Mouse (Mus musculus) heart, embryonic 15.5 days (tissue): ENCODE measurements at regions not wholly inside any gene's neighbourhood (a gene's known extent, or its start where the extent isn't known, plus 50 kb on each side); places are given as distances from the start of the nearest gene placed in this dataset.
"Not testable (repeated sequence)": the region's sequence is repeated elsewhere in the genome, so short reads cannot be mapped to it uniquely, and the experiment has no call there.

ENCODE experiments used
- ATAC-seq: fragments of 200-750 bp; cut with Nextera tagmentation; replicated peaks from 2 replicates; pipeline ENCODE4 v1.8.0; 2017; ENCODE audit warnings: low read depth, moderate TSS enrichment; ENCODE audit not compliant: insufficient number of reproducible peaks, insufficient read depth, low FRiP score
- H3K27ac ChIP-seq: fragments of 300-500 bp; sonication (generic); 2 replicates; pipeline ENCODE4 v1.5.1; 2015; ENCODE audit warnings: mild to moderate bottlenecking, inconsistent platforms
- H3K27me3 ChIP-seq: fragments of 300-500 bp; sonication (generic); 2 replicates; pipeline ENCODE4 v1.6.1; 2015; ENCODE audit warnings: inconsistent platforms
- H3K36me3 ChIP-seq: fragments of 300-500 bp; sonication (generic); 2 replicates; pipeline ENCODE4 v1.6.1; 2015; ENCODE audit warnings: mild to moderate bottlenecking, inconsistent platforms
- H3K4me1 ChIP-seq: fragments of 300-500 bp; sonication (generic); replicated peaks from 2 replicates; pipeline ENCODE4 v1.6.1; 2015; ENCODE audit warnings: inconsistent platforms
- H3K4me2 ChIP-seq: fragments of 300-500 bp; sonication (generic); 2 replicates; pipeline ENCODE4 v1.6.1; 2015; ENCODE audit warnings: inconsistent platforms, mild to moderate bottlenecking, moderate library complexity
- H3K4me3 ChIP-seq: fragments of 300-500 bp; sonication (generic); 2 replicates; pipeline ENCODE4 v1.5.1; 2015; ENCODE audit warnings: mild to moderate bottlenecking, inconsistent platforms
- H3K9ac ChIP-seq: fragments of 300-500 bp; sonication (generic); 2 replicates; pipeline ENCODE4 v1.6.1; 2015; ENCODE audit warnings: mild to moderate bottlenecking, inconsistent platforms
- H3K9me3 ChIP-seq: fragments of 300-500 bp; sonication (generic); replicated peaks from 2 replicates; pipeline ENCODE4 v1.6.1; 2016; ENCODE audit warnings: inconsistent platforms
- WGBS: fragments of 180-500 bp; shearing (Covaris S2); methylation state at CpG from one replicate; pipeline ENCODE4 v1.1.7; 2015; ENCODE audit warnings: mixed read lengths; 5-methylcytosine and 5-hydroxymethylcytosine counted together

- no peak overlapping the region for H3K4me2 ChIP-seq
- no peaks in the 10 kb centered on the region for H3K4me1 ChIP-seq
- no peak for ATAC-seq
- H3K9ac ChIP-seq: no peak overlapping the region
- no peaks in the 10 kb centered on the region for H3K27me3 ChIP-seq
- WGBS: 77% methylated on average over 9 of the region's 9 CpGs
- H3K9me3 ChIP-seq: no peaks in the 10 kb centered on the region
- no peak overlapping the region for H3K27ac ChIP-seq
- no peaks in the 10 kb centered on the region for H3K36me3 ChIP-seq
- H3K4me3 ChIP-seq: no peak overlapping the region
Observed at GRCm38 (mm10) chr16:12703818-12704590, 405.5 kb upstream of the Ercc4 start.

- no peak overlapping the region for H3K27ac ChIP-seq
- no peaks in the 10 kb centered on the region for H3K4me1 ChIP-seq
- no peak overlapping the region for H3K4me3 ChIP-seq
- no peaks in the 10 kb centered on the region for H3K9me3 ChIP-seq
- H3K36me3 ChIP-seq: no peaks in the 10 kb centered on the region
- no peak overlapping the region for H3K9ac ChIP-seq
- H3K4me2 ChIP-seq: no peak overlapping the region
- ATAC-seq: no peak
- no peaks in the 10 kb centered on the region for H3K27me3 ChIP-seq
Observed at GRCm38 (mm10) chr16:12706907-12707306, 402.6 kb upstream of the Ercc4 start.

GRCm38 (mm10) chr16:12721368-12721767 is 388.1 kb upstream of the Ercc4 start:
- not testable (repeated sequence) for H3K9me3 ChIP-seq, H3K9ac ChIP-seq, H3K27me3 ChIP-seq, H3K4me3 ChIP-seq, H3K4me1 ChIP-seq, H3K27ac ChIP-seq, H3K4me2 ChIP-seq, ATAC-seq, H3K36me3 ChIP-seq
- 68% methylated on average over 4 of the region's 7 CpGs for WGBS

- no peaks in the 10 kb centered on the region for H3K4me1 ChIP-seq
- no peaks in the 10 kb centered on the region for H3K9me3 ChIP-seq
- H3K27me3 ChIP-seq: no peaks in the 10 kb centered on the region
- no peaks in the 10 kb centered on the region for H3K36me3 ChIP-seq
- H3K9ac ChIP-seq: no peak overlapping the region
- H3K4me2 ChIP-seq: no peak overlapping the region
- no peak overlapping the region for H3K4me3 ChIP-seq
- H3K27ac ChIP-seq: no peak overlapping the region
- ATAC-seq: no peak
Observed at GRCm38 (mm10) chr16:12726043-12726442, 383.4 kb upstream of the Ercc4 start.

GRCm38 (mm10) chr16:12730167-12730730 is 379.2 kb upstream of the Ercc4 start:
- 64% methylated on average over 2 of the region's 2 CpGs for WGBS
- not testable (repeated sequence) for H3K9ac ChIP-seq, H3K4me2 ChIP-seq, H3K4me3 ChIP-seq, H3K9me3 ChIP-seq, ATAC-seq, H3K36me3 ChIP-seq, H3K27ac ChIP-seq, H3K4me1 ChIP-seq, H3K27me3 ChIP-seq

- no peaks in the 10 kb centered on the region for H3K36me3 ChIP-seq
- no peak overlapping the region for H3K4me3 ChIP-seq
- H3K27ac ChIP-seq: no peak overlapping the region
- no peaks in the 10 kb centered on the region for H3K27me3 ChIP-seq
- H3K9me3 ChIP-seq: no peaks in the 10 kb centered on the region
- H3K4me2 ChIP-seq: no peak overlapping the region
- no peak for ATAC-seq
- H3K9ac ChIP-seq: no peak overlapping the region
- WGBS: 80% methylated on average over 2 of the region's 2 CpGs
- no peaks in the 10 kb centered on the region for H3K4me1 ChIP-seq
Observed at GRCm38 (mm10) chr16:12731588-12731987, 377.9 kb upstream of the Ercc4 start.

- H3K9me3 ChIP-seq: no peaks in the 10 kb centered on the region
Observed at GRCm38 (mm10) chr16:12742472-12742871, 367.0 kb upstream of the Ercc4 start.

GRCm38 (mm10) chr16:12753181-12753580 is 356.3 kb upstream of the Ercc4 start:
- no peak overlapping the region for H3K27ac ChIP-seq
- H3K36me3 ChIP-seq: no peaks in the 10 kb centered on the region
- H3K4me3 ChIP-seq: no peak overlapping the region
- no peaks in the 10 kb centered on the region for H3K4me1 ChIP-seq
- no peaks in the 10 kb centered on the region for H3K27me3 ChIP-seq
- WGBS: 82% methylated on average over 3 of the region's 3 CpGs
- no peak overlapping the region for H3K9ac ChIP-seq
- H3K4me2 ChIP-seq: no peak overlapping the region
- no peak for ATAC-seq
- H3K9me3 ChIP-seq: no peaks in the 10 kb centered on the region

More at GRCm38 (mm10) chr16:12742472-12742871, 367.0 kb upstream of the Ercc4 start:
- Histone ChIP-seq H3K9ac (no peak overlapping the region), H3K4me1 (no peaks in the 10 kb centered on the region), H3K36me3 (no peaks in the 10 kb centered on the region), H3K4me3 (no peak overlapping the region), H3K27me3 (no peaks in the 10 kb centered on the region), H3K27ac (no peak overlapping the region), H3K4me2 (no peak overlapping the region)
- ATAC-seq: no peak

GRCm38 (mm10) chr16:12754361-12754760 is 355.1 kb upstream of the Ercc4 start:
- Histone ChIP-seq H3K36me3 (no peaks in the 10 kb centered on the region), H3K9ac (no peak overlapping the region), H3K27me3 (no peaks in the 10 kb centered on the region), H3K4me3 (no peak overlapping the region), H3K4me2 (no peak overlapping the region), H3K4me1 (no peaks in the 10 kb centered on the region), H3K27ac (no peak overlapping the region), H3K9me3 (no peaks in the 10 kb centered on the region)
- no peak for ATAC-seq

- H3K9ac ChIP-seq: no peak overlapping the region
- no peaks in the 10 kb centered on the region for H3K4me1 ChIP-seq
- WGBS: 79% methylated on average over 4 of the region's 4 CpGs
Observed at GRCm38 (mm10) chr16:12758594-12758993, 350.9 kb upstream of the Ercc4 start.

GRCm38 (mm10) chr16:12764166-12764565 is 345.3 kb upstream of the Ercc4 start:
- ATAC-seq: no peak

More at GRCm38 (mm10) chr16:12758594-12758993, 350.9 kb upstream of the Ercc4 start:
- Histone ChIP-seq H3K9me3 (no peaks in the 10 kb centered on the region), H3K27me3 (no peaks in the 10 kb centered on the region), H3K4me3 (no peak overlapping the region), H3K4me2 (no peak overlapping the region), H3K36me3 (no peaks in the 10 kb centered on the region), H3K27ac (no peak overlapping the region)
- ATAC-seq: no peak

GRCm38 (mm10) chr16:12764608-12765007 is 344.9 kb upstream of the Ercc4 start:
- Histone ChIP-seq H3K9ac (no peak overlapping the region), H3K27ac (no peak overlapping the region), H3K4me3 (no peak overlapping the region), H3K4me2 (no peak overlapping the region), H3K27me3 (no peaks in the 10 kb centered on the region), H3K36me3 (no peaks in the 10 kb centered on the region), H3K4me1 (no peaks in the 10 kb centered on the region), H3K9me3 (no peaks in the 10 kb centered on the region)
- ATAC-seq: no peak
- WGBS: 45% methylated on average over 1 of the region's 1 CpGs

More at GRCm38 (mm10) chr16:12764166-12764565, 345.3 kb upstream of the Ercc4 start:
- WGBS: 96% methylated on average over 1 of the region's 1 CpGs
- Histone ChIP-seq H3K4me2 (no peak overlapping the region), H3K36me3 (no peaks in the 10 kb centered on the region), H3K4me1 (no peaks in the 10 kb centered on the region), H3K4me3 (no peak overlapping the region), H3K9ac (no peak overlapping the region), H3K27me3 (no peaks in the 10 kb centered on the region), H3K27ac (no peak overlapping the region), H3K9me3 (no peaks in the 10 kb centered on the region)
